Mouse (Mus musculus): ENCODE measurements around the gene Cd4. TPM values are rescaled to one million over a fixed set of nuclear protein-coding genes. Genes with fewer than 3 reads are reported as not detected.
A peak's percentile ranks its signal among the peaks of the same experiment; 100 is the strongest.

The Cd4 gene
- polyA plus RNA-seq, 1 experiment from 2014 or later: not detected

- DNase-seq (ENCODE audit: low read depth, low spot score) (no peak), ATAC-seq (no peak)
- peaks cover 22% of the 10 kb centered on the region for H3K27me3 ChIP-seq
- POLR2A ChIA-PET: interaction anchor here (0.5 to 0.8 kb wide), 3 partner anchors 29 to 146 kb away, joined by 3 to 4 read pairs (median 4); partner anchors contain the start of gene Mlf2
- in situ Hi-C loops (cut with MboI; ENCODE audit: low pct_unique_long_range_greater_than_20kb): no loop called here
- CTCF ChIA-PET: interaction anchor here (0.7 kb wide), 1 partner anchor 67 kb away, joined by 3 read pairs; the partner anchor contains the start of gene Mlf2
- TF ChIP-seq CTCF (IDR thresholded peaks at IDR 0.05): no peak
Observed at GRCm38 (mm10) chr6:124863658-124864298, 24.2 kb downstream of the Cd4 start, which contains the start of gene Gpr162. Gene Gpr162 (minus strand): TSS chr6:124863983.

- in situ Hi-C loops (cut with MboI; ENCODE audit: low pct_unique_long_range_greater_than_20kb): no loop called here
- no peak for TF ChIP-seq CTCF (IDR thresholded peaks at IDR 0.05)
- H3K27me3 ChIP-seq: peaks cover 22% of the 10 kb centered on the region
- POLR2A ChIA-PET: interaction anchor here (0.5 to 2.0 kb wide), 4 partner anchors 29 to 146 kb away, joined by 3 to 6 read pairs (median 4); no protein-coding TSS in a partner anchor
- DNase-seq (ENCODE audit: low read depth, low spot score): no peak
- ATAC-seq: no peak
- CTCF ChIA-PET: interaction anchor here (1.6 to 3.3 kb wide), 2 partner anchors 16 to 41 kb away, joined by 7 to 10 read pairs; no protein-coding TSS in a partner anchor
Observed at GRCm38 (mm10) chr6:124863125-124863657, 24.8 kb downstream of the Cd4 start.

- CTCF ChIA-PET: interaction anchor here (0.6 to 3.3 kb wide), 3 partner anchors 16 to 41 kb away, joined by 3 to 10 read pairs (median 7); no protein-coding TSS in a partner anchor
- POLR2A ChIA-PET: interaction anchor here (0.8 to 2.0 kb wide), 4 partner anchors 38 to 66 kb away, joined by 3 to 6 read pairs (median 3); no protein-coding TSS in a partner anchor
Observed at GRCm38 (mm10) chr6:124862406-124863124, 25.5 kb downstream of the Cd4 start.

GRCm38 (mm10) chr6:124861802-124862201 is 26.2 kb downstream of the Cd4 start:
- in situ Hi-C loops (cut with MboI; ENCODE audit: low pct_unique_long_range_greater_than_20kb): no loop called here

More at GRCm38 (mm10) chr6:124862406-124863124, 25.5 kb downstream of the Cd4 start:
- no peak for TF ChIP-seq CTCF (IDR thresholded peaks at IDR 0.05)
- DNase-seq (ENCODE audit: low read depth, low spot score) (no peak), ATAC-seq (no peak)
- peaks cover 17% of the 10 kb centered on the region for H3K27me3 ChIP-seq
- in situ Hi-C loops (cut with MboI; ENCODE audit: low pct_unique_long_range_greater_than_20kb): no loop called here

GRCm38 (mm10) chr6:124861266-124861665 is 26.8 kb downstream of the Cd4 start:
- ATAC-seq: no peak
- no peak for TF ChIP-seq CTCF (IDR thresholded peaks at IDR 0.05)
- in situ Hi-C loops (cut with MboI; ENCODE audit: low pct_unique_long_range_greater_than_20kb): no loop called here
- no peak for DNase-seq (ENCODE audit: low read depth, low spot score)
- ChIA-PET POLR2A (interaction anchor here (2.0 kb wide), 1 partner anchor 43 kb away, joined by 6 read pairs; no protein-coding TSS in a partner anchor), CTCF (interaction anchor here (1.6 to 3.3 kb wide), 2 partner anchors 14 to 43 kb away, joined by 7 to 10 read pairs; no protein-coding TSS in a partner anchor)
- H3K27me3 ChIP-seq: peaks cover 8% of the 10 kb centered on the region

More at GRCm38 (mm10) chr6:124861802-124862201, 26.2 kb downstream of the Cd4 start:
- no peak for TF ChIP-seq CTCF (IDR thresholded peaks at IDR 0.05)
- DNase-seq (ENCODE audit: low read depth, low spot score) (no peak), ATAC-seq (no peak)
- CTCF ChIA-PET: interaction anchor here (1.6 to 3.3 kb wide), 2 partner anchors 15 to 42 kb away, joined by 7 to 10 read pairs; no protein-coding TSS in a partner anchor
- H3K27me3 ChIP-seq: peaks cover 12% of the 10 kb centered on the region
- POLR2A ChIA-PET: interaction anchor here (1.0 to 2.0 kb wide), 2 partner anchors 42 to 66 kb away, joined by 3 to 6 read pairs; no protein-coding TSS in a partner anchor

GRCm38 (mm10) chr6:124860511-124860910 is 27.5 kb downstream of the Cd4 start:
- no peak for DNase-seq (ENCODE audit: low read depth, low spot score)
- no peak for ATAC-seq
- CTCF ChIA-PET: interaction anchor here (0.7 to 3.3 kb wide), 8 partner anchors 10 to 168 kb away, joined by 3 to 20 read pairs (median 4); partner anchors contain the start of gene Mlf2
- peaks cover 3% of the 10 kb centered on the region for H3K27me3 ChIP-seq
- in situ Hi-C loops (cut with MboI; ENCODE audit: low pct_unique_long_range_greater_than_20kb): no loop called here
- POLR2A ChIA-PET: interaction anchor here (1.4 kb wide), 1 partner anchor 136 kb away, joined by 3 read pairs; the partner anchor contains the start of gene Pianp
- no peak for TF ChIP-seq CTCF (IDR thresholded peaks at IDR 0.05)

- in situ Hi-C loops (cut with MboI; ENCODE audit: low pct_unique_long_range_greater_than_20kb): no loop called here
- TF ChIP-seq CTCF (IDR thresholded peaks at IDR 0.05): no peak
- ChIA-PET CTCF (interaction anchor here (0.6 to 3.3 kb wide), 17 partner anchors 9 to 170 kb away, joined by 3 to 20 read pairs (median 4); partner anchors contain the start of gene Mlf2), POLR2A (interaction anchor here (1.4 kb wide), 1 partner anchor 137 kb away, joined by 3 read pairs; the partner anchor contains the start of gene Pianp)
- DNase-seq (ENCODE audit: low read depth, low spot score): no peak
- peaks cover 3% of the 10 kb centered on the region for H3K27me3 ChIP-seq
- ATAC-seq: peak; percentile 51
Observed at GRCm38 (mm10) chr6:124859725-124860124, 28.3 kb downstream of the Cd4 start.

- H3K27me3 ChIP-seq: no peaks in the 10 kb centered on the region
- DNase-seq (ENCODE audit: low read depth, low spot score) (no peak), ATAC-seq (no peak)
- ChIA-PET POLR2A (interaction anchor here (1.4 kb wide), 1 partner anchor 138 kb away, joined by 3 read pairs; the partner anchor contains the start of gene Pianp), CTCF (interaction anchor here (1.2 to 2.1 kb wide), 4 partner anchors 32 to 149 kb away, joined by 3 to 20 read pairs (median 6); partner anchors contain the start of gene Mlf2)
- in situ Hi-C loops (cut with MboI; ENCODE audit: low pct_unique_long_range_greater_than_20kb): no loop called here
- TF ChIP-seq CTCF (IDR thresholded peaks at IDR 0.05): no peak
Observed at GRCm38 (mm10) chr6:124858561-124859318, 29.3 kb downstream of the Cd4 start.

GRCm38 (mm10) chr6:124857840-124858530 is 30.0 kb downstream of the Cd4 start:
- in situ Hi-C loops (cut with MboI; ENCODE audit: low pct_unique_long_range_greater_than_20kb): no loop called here
- TF ChIP-seq CTCF (IDR thresholded peaks at IDR 0.05): no peak
- H3K27me3 ChIP-seq: no peaks in the 10 kb centered on the region
- ChIA-PET CTCF (interaction anchor here (0.6 kb wide), 1 partner anchor 416 kb away, joined by 3 read pairs; no protein-coding TSS in a partner anchor), POLR2A (no interaction called here)
- no peak for ATAC-seq
- DNase-seq (ENCODE audit: low read depth, low spot score): no peak

Data from Patski (cell line).